Mouse (Mus musculus) ES-E14 (cell line): ENCODE measurements around the gene Foxo4. TPM values are rescaled to one million over a fixed set of nuclear protein-coding genes. Genes with fewer than 3 reads are reported as not detected.

ENCODE experiments used
- DNase-seq: peaks from one replicate; pipeline ENCODE4 v3.0.0-alpha.2; 2013; ENCODE audit warnings: low read depth, low spot score
- H3K27ac ChIP-seq: 2 replicates; pipeline ENCODE4 v1.5.1; 2012; ENCODE audit warnings: low read depth, mild to moderate bottlenecking, low read length, moderate library complexity, mixed read lengths; ENCODE audit not compliant: poor library complexity, insufficient read depth, severe bottlenecking
- H3K36me3 ChIP-seq: 2 replicates; pipeline ENCODE4 v1.6.1; 2012; ENCODE audit warnings: mild to moderate bottlenecking, low read length, moderate library complexity, mixed read lengths; ENCODE audit not compliant: control insufficient read depth, poor library complexity, insufficient read depth, severe bottlenecking
- H3K4me1 ChIP-seq, 2 experiments: fragments of 150-350 bp in 1 of 2; sonication (generic) in 1 of 2; 2 replicates each; pipeline ENCODE4 v1.6.1; 2012; ENCODE audit warnings: low read length in 2 of 2, mild to moderate bottlenecking in 1 of 2, mixed read lengths in 1 of 2; ENCODE audit not compliant: control insufficient read depth in 2 of 2, insufficient read depth in 2 of 2, poor library complexity in 1 of 2
- H3K4me3 ChIP-seq, 2 experiments: fragments of 150-350 bp in 1 of 2; sonication (generic) in 1 of 2; 2 replicates each; pipeline ENCODE4 v1.5.1; 2012; ENCODE audit warnings: low read length in 2 of 2, low read depth in 1 of 2, mild to moderate bottlenecking in 1 of 2, mixed read lengths in 1 of 2; ENCODE audit not compliant: insufficient read depth in 1 of 2, poor library complexity in 1 of 2, severe bottlenecking in 1 of 2
- H3K9ac ChIP-seq: 2 replicates; pipeline ENCODE4 v1.6.1; 2012; ENCODE audit warnings: low read depth, mild to moderate bottlenecking, low read length, mixed read lengths; ENCODE audit not compliant: poor library complexity, insufficient read depth, severe bottlenecking
- H3K9me3 ChIP-seq: fragments of 150-350 bp; sonication (generic); 2 replicates; pipeline ENCODE4 v1.6.1; 2012; ENCODE audit warnings: low read depth, mild to moderate bottlenecking, low read length; ENCODE audit not compliant: control insufficient read depth, insufficient read depth
- CHD2 ChIP-seq: IDR thresholded peaks from 2 replicates; pipeline ENCODE4 v1.6.1; 2014; ENCODE audit warnings: mild to moderate bottlenecking, low read depth, low read length, inconsistent platforms
- HCFC1 ChIP-seq: IDR thresholded peaks from 2 replicates; pipeline ENCODE4 v1.6.1; 2012; ENCODE audit warnings: low read length, inconsistent platforms, borderline replicate concordance; ENCODE audit not compliant: insufficient read depth
- MAFK ChIP-seq: IDR thresholded peaks from 2 replicates; pipeline ENCODE4 v1.6.1; 2014; ENCODE audit warnings: mild to moderate bottlenecking, low read depth, low read length, inconsistent platforms; ENCODE audit not compliant: insufficient read depth
- ZC3H11A ChIP-seq: IDR thresholded peaks from 2 replicates; pipeline ENCODE4 v1.6.1; 2012; ENCODE audit warnings: low read depth, mild to moderate bottlenecking, inconsistent platforms, low read length, borderline replicate concordance
- ZNF384 ChIP-seq: IDR thresholded peaks from 2 replicates; pipeline ENCODE4 v1.6.1; 2012; ENCODE audit warnings: low read depth, low read length, inconsistent platforms
- in situ Hi-C, 2 experiments: fragments of 600-800 bp; cut with MboI; formaldehyde crosslinking; loops; one replicate each; pipeline ENCODE4 v1.15.1; 2025; ENCODE audit warnings: low sequenced_read_pairs in 2 of 2, inconsistent platforms in 1 of 2; ENCODE audit not compliant: unreplicated experiment in 2 of 2
- total RNA-seq: library from RNA; depleted of rRNA; stranded (reverse); fragments of 300-350 nt; gene quantifications from 2 replicates; pipeline ENCODE4 v1.2.3, GENCODE M21; 2012

Foxo4 gene
- total RNA-seq, 1 experiment = 38.9 TPM

DNA sequence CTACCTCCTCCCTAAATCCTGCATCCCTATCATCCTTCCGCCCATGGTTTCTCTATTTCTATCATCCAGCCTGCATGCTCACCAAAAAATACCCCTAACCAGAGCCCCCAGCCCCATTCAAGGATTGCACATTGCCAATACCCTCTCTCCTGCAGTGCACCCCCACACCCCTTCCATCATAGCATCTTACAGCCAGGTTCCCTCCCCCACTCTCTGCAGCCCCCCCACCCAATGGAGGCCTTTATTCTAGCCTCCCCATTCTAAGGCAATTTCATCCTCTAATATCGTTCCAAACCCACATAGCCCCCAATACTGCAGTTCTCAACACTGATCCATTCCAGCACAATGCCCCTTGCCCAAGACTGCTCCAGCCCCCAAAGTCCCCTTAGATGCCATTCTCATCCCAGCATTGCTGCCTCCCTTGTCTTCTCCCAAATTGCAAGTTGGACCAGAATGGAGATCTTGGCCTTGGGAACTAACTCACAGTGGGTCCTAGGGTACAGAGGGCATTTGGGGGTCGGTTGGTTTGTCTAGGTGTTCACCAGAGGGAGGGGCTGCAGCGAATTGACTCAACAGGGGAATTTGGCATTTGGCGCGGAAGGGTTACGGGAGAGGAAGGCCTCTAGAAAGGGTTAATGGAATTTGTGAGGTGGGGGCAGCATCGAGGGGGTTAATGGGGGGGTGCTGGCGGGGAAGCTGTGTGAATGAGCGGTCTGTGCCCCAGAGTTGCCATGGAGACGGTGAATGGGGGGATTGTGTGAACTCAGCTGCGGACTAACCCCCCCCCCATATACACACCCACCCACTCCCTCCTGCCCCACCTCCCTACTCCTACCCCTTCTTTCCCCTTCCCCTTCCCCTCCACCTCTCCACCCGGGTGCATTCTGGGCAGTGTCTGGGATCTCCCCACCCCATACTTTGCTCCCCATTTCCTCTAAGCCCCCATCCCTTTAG is 45.4 kb downstream of the Foxo4 start:
- no peak for DNase-seq
- peak overlapping the region; percentile 28; the same call in 1 of the 2 replicates for H3K9ac ChIP-seq
- in situ Hi-C loops = no loop called here
- no peaks in the 10 kb centered on the region for H3K9me3 ChIP-seq
- H3K4me3 ChIP-seq = peak overlapping the region; percentile 10 to 25; a peak in 2 of 4 replicates
- TF ChIP-seq HCFC1 (no peak), MAFK (no peak), CHD2 (no peak), ZC3H11A (no peak), ZNF384 (no peak)
- H3K36me3 ChIP-seq = peaks cover 12% of the 10 kb centered on the region
- peaks cover 0 to 17% of the 10 kb centered on the region in 2 experiments; a peak in 1 of 4 replicates for H3K4me1 ChIP-seq
- no peak overlapping the region for H3K27ac ChIP-seq

DNA sequence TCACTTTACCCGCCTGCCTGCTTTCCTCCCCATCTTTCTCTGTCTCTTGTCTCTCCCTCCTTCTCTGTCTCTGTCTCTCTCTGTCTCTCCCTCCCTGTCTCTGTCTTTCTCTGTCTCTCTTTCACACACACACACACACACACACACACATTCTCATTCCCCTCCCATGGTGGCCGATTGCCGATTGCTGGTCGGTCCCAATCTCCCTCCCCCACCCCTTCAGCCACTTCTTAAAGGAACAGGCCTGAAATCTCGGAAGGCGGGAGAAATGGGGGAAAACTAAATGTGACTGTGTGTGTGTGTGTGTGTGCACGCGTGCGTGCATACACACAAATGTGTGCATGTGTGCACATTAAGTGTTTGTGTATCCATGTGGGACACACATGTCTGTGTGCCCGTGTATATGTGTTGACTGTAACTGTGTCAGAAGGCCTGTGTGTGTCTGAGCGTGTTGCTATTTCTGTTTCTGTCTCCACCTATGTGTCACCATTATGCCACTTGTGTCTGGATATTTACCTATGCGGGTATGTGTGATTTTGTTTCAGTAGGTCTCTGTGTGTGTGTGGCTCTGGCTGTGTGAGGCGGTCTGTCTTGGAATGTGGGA is 46.2 kb downstream of the Foxo4 start:
- H3K36me3 ChIP-seq = peaks cover 12% of the 10 kb centered on the region
- H3K9ac ChIP-seq = no peak overlapping the region; the same call in 1 of the 2 replicates
- no peak for TF ChIP-seq HCFC1
- no peak for TF ChIP-seq MAFK
- TF ChIP-seq ZC3H11A = no peak
- TF ChIP-seq CHD2 = no peak
- no peak for TF ChIP-seq ZNF384
- H3K4me1 ChIP-seq = peaks cover 0 to 17% of the 10 kb centered on the region in 2 experiments; a peak in 1 of 4 replicates
- H3K27ac ChIP-seq = no peak overlapping the region
- in situ Hi-C loops = no loop called here
- no peak for DNase-seq
- H3K4me3 ChIP-seq = peak overlapping the region in 1 of 2 experiments; percentile 25; a peak in 1 of 4 replicates
- no peaks in the 10 kb centered on the region for H3K9me3 ChIP-seq

DNA sequence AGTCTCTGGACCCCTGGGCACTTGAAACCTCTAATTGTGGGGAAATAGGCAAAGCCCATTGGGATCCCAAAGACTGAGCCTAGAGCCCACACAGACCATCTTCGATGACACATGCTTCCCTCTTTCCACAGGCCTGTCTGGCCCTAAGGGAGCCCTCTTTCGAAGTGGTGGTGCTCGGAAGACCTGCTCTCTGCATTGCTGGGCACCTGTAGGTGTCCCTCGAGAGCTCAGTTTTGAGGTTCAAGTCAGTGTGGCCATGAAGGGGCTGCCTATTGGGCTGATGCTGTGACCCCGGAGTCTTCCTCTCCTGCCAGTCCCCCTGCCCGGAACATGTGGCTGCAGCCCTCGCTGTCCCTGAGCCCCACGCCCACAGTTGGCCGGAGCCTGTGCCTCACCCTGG is 47.3 kb downstream of the Foxo4 start:
- Histone ChIP-seq H3K27ac (no peak overlapping the region), H3K9ac (no peak overlapping the region), H3K9me3 (no peaks in the 10 kb centered on the region), H3K4me1 (peaks cover 0 to 17% of the 10 kb centered on the region in 2 experiments; a peak in 1 of 4 replicates), H3K4me3 (no peak overlapping the region), H3K36me3 (peaks cover 6% of the 10 kb centered on the region)
- TF ChIP-seq CHD2 (no peak), MAFK (no peak), HCFC1 (no peak), ZNF384 (no peak), ZC3H11A (no peak)
- no peak for DNase-seq
- in situ Hi-C loops = no loop called here

DNA sequence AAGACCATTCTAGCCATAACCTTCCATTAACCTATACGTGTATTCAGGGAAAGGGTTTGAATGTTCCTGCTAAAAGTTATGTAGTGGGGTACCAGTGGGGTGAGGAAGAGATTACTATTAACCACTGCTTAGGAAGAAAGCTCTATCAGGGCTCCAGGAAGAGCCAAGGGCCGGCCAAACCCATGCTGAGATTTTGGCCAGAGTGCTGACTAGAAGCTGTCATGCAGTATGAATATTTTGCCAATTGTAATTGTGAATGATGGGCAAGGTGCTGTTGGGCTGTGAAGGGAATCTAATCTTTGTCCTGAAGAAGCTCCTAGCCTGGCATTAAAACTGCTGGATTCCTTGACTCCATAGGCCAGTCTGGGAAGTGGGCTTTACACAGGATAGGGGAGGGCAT is 50.3 kb downstream of the Foxo4 start:
- Histone ChIP-seq H3K27ac (no peak overlapping the region), H3K9me3 (no peaks in the 10 kb centered on the region), H3K4me3 (no peak overlapping the region), H3K36me3 (no peaks in the 10 kb centered on the region), H3K9ac (no peak overlapping the region), H3K4me1 (peaks cover 0 to 15% of the 10 kb centered on the region in 2 experiments; a peak in 1 of 4 replicates)
- no peak for DNase-seq
- in situ Hi-C loops = no loop called here
- TF ChIP-seq ZC3H11A (no peak), HCFC1 (no peak), ZNF384 (no peak), CHD2 (no peak), MAFK (no peak)
